Mouse (Mus musculus) embryonic facial prominence, embryonic 11.5 days (tissue): ENCODE measurements around the gene Prr7. TPM values are rescaled to one million over a fixed set of nuclear protein-coding genes. Genes with fewer than 3 reads are reported as not detected.

Experiments used
- ATAC-seq: fragments of 200-750 bp; cut with Nextera tagmentation; replicated peaks from 2 replicates; pipeline ENCODE4 v1.8.0; 2017; ENCODE audit warnings: low read depth; ENCODE audit not compliant: insufficient number of reproducible peaks, low FRiP score, low TSS enrichment
- DNase-seq: peaks from one replicate; pipeline ENCODE4 v3.0.0-alpha.2; 2015; ENCODE audit warnings: low spot score
- H3K27ac ChIP-seq: fragments of 300-500 bp; sonication (generic); replicated peaks from 2 replicates; pipeline ENCODE4 v1.5.1; 2014; ENCODE audit warnings: mild to moderate bottlenecking, low read depth, low read length, control low read depth
- H3K27me3 ChIP-seq: fragments of 300-500 bp; sonication (generic); 2 replicates; pipeline ENCODE4 v1.6.1; 2014; ENCODE audit warnings: mild to moderate bottlenecking, low read length, moderate library complexity, mixed read lengths; ENCODE audit not compliant: control insufficient read depth, insufficient read depth
- H3K36me3 ChIP-seq: fragments of 300-500 bp; sonication (generic); replicated peaks from 2 replicates; pipeline ENCODE4 v1.6.1; 2014; ENCODE audit warnings: low read depth, mild to moderate bottlenecking, low read length, moderate library complexity, mixed read lengths; ENCODE audit not compliant: control insufficient read depth, insufficient read depth
- H3K4me1 ChIP-seq: fragments of 300-500 bp; sonication (generic); 2 replicates; pipeline ENCODE4 v1.6.1; 2014; ENCODE audit warnings: low read length, mixed read lengths; ENCODE audit not compliant: control insufficient read depth, insufficient read depth
- H3K4me2 ChIP-seq: fragments of 300-500 bp; sonication (generic); 2 replicates; pipeline ENCODE4 v1.6.1; 2014; ENCODE audit warnings: low read depth, mild to moderate bottlenecking, control low read depth, low read length, moderate library complexity
- H3K4me3 ChIP-seq: fragments of 300-500 bp; sonication (generic); 2 replicates; pipeline ENCODE4 v1.5.1; 2014; ENCODE audit warnings: low read depth, low read length, control low read depth
- H3K9ac ChIP-seq: fragments of 300-500 bp; sonication (generic); replicated peaks from 2 replicates; pipeline ENCODE4 v1.6.1; 2014; ENCODE audit warnings: mild to moderate bottlenecking, control low read depth, low read length
- H3K9me3 ChIP-seq: fragments of 300-500 bp; sonication (generic); replicated peaks from 2 replicates; pipeline ENCODE4 v1.6.1; 2016; ENCODE audit warnings: mild to moderate bottlenecking, low read length, inconsistent platforms, mixed read lengths; ENCODE audit not compliant: control insufficient read depth
- WGBS: fragments of 180-500 bp; shearing (Covaris S2); extraction: QIAGEN DNeasy Blood & Tissue Kit; methylation state at CpG from one replicate; pipeline ENCODE4 v1.1.7; 2014; 5-methylcytosine and 5-hydroxymethylcytosine counted together
- polyA plus RNA-seq: library from polyadenylated mRNA; unstranded; fragments of >200 nt; fragmentation: Nextera tagmentation; extraction: Ambion mirVana; gene quantifications from 2 replicates; pipeline ENCODE4 v1.2.1, GENCODE M21; 2014

Prr7 gene
- polyA plus RNA-seq, 1 experiment from 2014 or later = 1.7 TPM

GRCm38 (mm10) chr13:55470372-55470771 lies 6.3 kb downstream of the Prr7 start:
- Histone ChIP-seq H3K4me3 (no peak overlapping the region), H3K4me2 (no peak overlapping the region), H3K9ac (peak overlapping the region; percentile 78), H3K36me3 (peaks cover 9% of the 10 kb centered on the region), H3K27ac (no peak overlapping the region), H3K27me3 (no peaks in the 10 kb centered on the region), H3K9me3 (no peaks in the 10 kb centered on the region), H3K4me1 (peaks cover 10% of the 10 kb centered on the region)
- DNase-seq (no peak), ATAC-seq (no peak)
- WGBS = 67% methylated on average over 9 of the region's 9 CpGs

- H3K9ac ChIP-seq = peak overlapping the region; percentile 78
- H3K4me2 ChIP-seq = peak overlapping the region; percentile 100
- no peaks in the 10 kb centered on the region for H3K9me3 ChIP-seq
- no peaks in the 10 kb centered on the region for H3K27me3 ChIP-seq
- 1% methylated on average over 54 of the region's 54 CpGs for WGBS
- H3K27ac ChIP-seq = peak overlapping the region; percentile 52
- DNase-seq (peak; percentile 93), ATAC-seq (peak; percentile 60)
- peaks cover 9% of the 10 kb centered on the region for H3K4me1 ChIP-seq
- peak overlapping the region; percentile 54 for H3K4me3 ChIP-seq
- H3K36me3 ChIP-seq = peaks cover 12% of the 10 kb centered on the region
Measured at GRCm38 (mm10) chr13:55471156-55471818, 7.2 kb downstream of the Prr7 start.

- H3K4me2 ChIP-seq = peak overlapping the region; percentile 100
- under 1% methylated on average over 29 of the region's 31 CpGs for WGBS
- peaks cover 9% of the 10 kb centered on the region for H3K4me1 ChIP-seq
- no peaks in the 10 kb centered on the region for H3K9me3 ChIP-seq
- peak overlapping the region; percentile 54 for H3K4me3 ChIP-seq
- H3K9ac ChIP-seq = peak overlapping the region; percentile 78
- H3K36me3 ChIP-seq = peaks cover 14% of the 10 kb centered on the region
- H3K27ac ChIP-seq = peak overlapping the region; percentile 52
- no peaks in the 10 kb centered on the region for H3K27me3 ChIP-seq
- peak; percentile 15; the same call in 1 of the 2 replicates for ATAC-seq
- DNase-seq = no peak
Measured at GRCm38 (mm10) chr13:55471819-55472131, 7.7 kb downstream of the Prr7 start.

GRCm38 (mm10) chr13:55472132-55473022 lies 8.3 kb downstream of the Prr7 start:
- Histone ChIP-seq H3K27ac (peak overlapping the region; percentile 52), H3K4me2 (peak overlapping the region; percentile 100), H3K4me3 (peak overlapping the region; percentile 54), H3K36me3 (peaks cover 19% of the 10 kb centered on the region), H3K9me3 (no peaks in the 10 kb centered on the region), H3K27me3 (no peaks in the 10 kb centered on the region), H3K4me1 (peaks cover 9% of the 10 kb centered on the region), H3K9ac (peak overlapping the region; percentile 78)
- under 1% methylated on average over 92 of the region's 103 CpGs for WGBS
- DNase-seq (peak; percentile 66), ATAC-seq (peak; percentile 32)

GRCm38 (mm10) chr13:55473076-55473831 lies 9.2 kb downstream of the Prr7 start:
- H3K4me3 ChIP-seq = peak overlapping the region; percentile 54
- H3K27me3 ChIP-seq = no peaks in the 10 kb centered on the region
- H3K36me3 ChIP-seq = peaks cover 21% of the 10 kb centered on the region
- H3K27ac ChIP-seq = no peak overlapping the region; the same call in 1 of the 2 replicates
- 21% methylated on average over 18 of the region's 18 CpGs for WGBS
- peak overlapping the region; percentile 78 for H3K9ac ChIP-seq
- peak overlapping the region; percentile 100 for H3K4me2 ChIP-seq
- no peaks in the 10 kb centered on the region for H3K9me3 ChIP-seq
- H3K4me1 ChIP-seq = peaks cover 9% of the 10 kb centered on the region
- DNase-seq = peak; percentile 59
- no peak for ATAC-seq

- no peaks in the 10 kb centered on the region for H3K27me3 ChIP-seq
- H3K36me3 ChIP-seq = peaks cover 21% of the 10 kb centered on the region
- no peaks in the 10 kb centered on the region for H3K9me3 ChIP-seq
- WGBS = 73% methylated on average over 11 of the region's 11 CpGs
- no peak overlapping the region for H3K9ac ChIP-seq
- no peak overlapping the region for H3K4me2 ChIP-seq
- no peak for ATAC-seq
- no peak overlapping the region for H3K4me3 ChIP-seq
- no peak overlapping the region for H3K27ac ChIP-seq
- H3K4me1 ChIP-seq = peaks cover 9% of the 10 kb centered on the region
- DNase-seq = no peak
Measured at GRCm38 (mm10) chr13:55473961-55474360, 9.9 kb downstream of the Prr7 start.

GRCm38 (mm10) chr13:55474621-55475069 lies 10.6 kb downstream of the Prr7 start:
- Histone ChIP-seq H3K27ac (no peak overlapping the region), H3K4me3 (no peak overlapping the region), H3K4me2 (no peak overlapping the region), H3K9me3 (no peaks in the 10 kb centered on the region), H3K9ac (no peak overlapping the region), H3K4me1 (peaks cover 9% of the 10 kb centered on the region), H3K27me3 (no peaks in the 10 kb centered on the region), H3K36me3 (peaks cover 21% of the 10 kb centered on the region)
- 56% methylated on average over 5 of the region's 5 CpGs for WGBS
- DNase-seq = peak; percentile 69
- ATAC-seq = no peak
